ENCODE assay signal across 18 mouse cellular contexts in genomic region chr9:101546213-101546832, GRCm38 (mm10).
DNase-seq lines count a peak whose midpoint lies in the region; ATAC-seq lines count a peak whose summit lies in the region.
"Had no signal": no experiment of that assay in that cellular context is flagged by ENCODE, and none has a peak within 500 bp of the region (broad histone marks: within the 10 kb centered on the region; RNA-seq: fewer than 3 reads in every experiment).

No protein-coding gene starts in this region.

- ATAC-seq in midbrain, embryonic 11.5 days (ENCODE audit: low FRiP score): no peak
- no peak for ATAC-seq in limb, embryonic 11.5 days (ENCODE audit: insufficient number of reproducible peaks, low FRiP score, low TSS enrichment, low read depth)
- peak; percentile 32; the same call in 1 of the 2 replicates for ATAC-seq in neural tube, embryonic 13.5 days (ENCODE audit: low read depth)
- ATAC-seq: intestine, postnatal 0 days; liver, embryonic 12.5 days had no signal

- DNase-seq in midbrain, embryonic 11.5 days (ENCODE audit: low spot score, missing footprints): peak; percentile 60
- no peak for DNase-seq in midbrain, embryonic 10.5 days (ENCODE audit: low spot score)
- peak; percentile 45 for DNase-seq in embryo, embryonic 11 days
- DNase-seq in limb, embryonic 11.5 days (ENCODE audit: low spot score): peak; percentile 35
- no peak for DNase-seq in heart, postnatal 36 days
- DNase-seq in urinary bladder, adult 2 months (ENCODE audit: low spot score): no peak
- DNase-seq in right cerebral cortex, adult 2 months (ENCODE audit: low spot score in 2 of 2): no peak
- DNase-seq: adrenal gland, postnatal 10 days; kidney, postnatal 10 days; spleen, adult 18-20 months had no signal

- intact Hi-C loops in heart, postnatal 36 days (cut with DNase I): no loop called here

- no peaks in the 10 kb centered on the region for H3K4me1 ChIP-seq in midbrain, embryonic 11.5 days (ENCODE audit: control insufficient read depth, insufficient read depth, low read length)
- H3K4me1 ChIP-seq in midbrain, embryonic 10.5 days: no peaks in the 10 kb centered on the region
- no peaks in the 10 kb centered on the region for H3K4me1 ChIP-seq in limb, embryonic 11.5 days (ENCODE audit: control insufficient read depth, insufficient read depth, low read length)
- 0 out of 2 replicates have a peak, but pooled peaks cover 5% of the 10 kb centered on the region for H3K4me1 ChIP-seq in neural tube, embryonic 13.5 days (replicated peaks)
- H3K4me1 ChIP-seq: embryonic facial prominence, embryonic 13.5 days; heart, embryonic 12.5 days; liver, embryonic 12.5 days; lung, embryonic 15.5 days; stomach, embryonic 15.5 days had no signal

- H3K4me2 ChIP-seq in midbrain, embryonic 11.5 days: no peak overlapping the region
- H3K4me2 ChIP-seq in limb, embryonic 11.5 days (ENCODE audit: low read depth, severe bottlenecking): no peak overlapping the region
- no peak overlapping the region for H3K4me2 ChIP-seq in neural tube, embryonic 13.5 days
- H3K4me2 ChIP-seq: embryonic facial prominence, embryonic 13.5 days; heart, embryonic 12.5 days; liver, embryonic 12.5 days; lung, embryonic 15.5 days; stomach, embryonic 15.5 days had no signal

- H3K27me3 ChIP-seq in midbrain, embryonic 11.5 days (ENCODE audit: control insufficient read depth, insufficient read depth, low read length): no peaks in the 10 kb centered on the region
- H3K27me3 ChIP-seq in midbrain, embryonic 10.5 days (ENCODE audit: low read depth, poor library complexity, severe bottlenecking): no peaks in the 10 kb centered on the region
- no peaks in the 10 kb centered on the region for H3K27me3 ChIP-seq in limb, embryonic 11.5 days (ENCODE audit: control insufficient read depth, insufficient read depth, low read length)
- H3K27me3 ChIP-seq in neural tube, embryonic 13.5 days: peaks cover 26% of the 10 kb centered on the region
- H3K27me3 ChIP-seq: embryonic facial prominence, embryonic 13.5 days; heart, embryonic 12.5 days; liver, embryonic 12.5 days; lung, embryonic 15.5 days; stomach, embryonic 15.5 days had no signal

- H3K4me3 ChIP-seq in midbrain, embryonic 11.5 days (ENCODE audit: low read depth, low read length): no peak overlapping the region
- H3K4me3 ChIP-seq in midbrain, embryonic 10.5 days: no peak overlapping the region
- no peak overlapping the region for H3K4me3 ChIP-seq in limb, embryonic 11.5 days (ENCODE audit: low read depth, low read length)
- H3K4me3 ChIP-seq in neural tube, embryonic 13.5 days: no peak overlapping the region
- H3K4me3 ChIP-seq: embryonic facial prominence, embryonic 13.5 days; heart, embryonic 12.5 days; liver, embryonic 12.5 days; lung, embryonic 15.5 days; stomach, embryonic 15.5 days had no signal

- H3K27ac ChIP-seq in midbrain, embryonic 11.5 days (ENCODE audit: low read depth, low read length): no peak overlapping the region
- no peak overlapping the region for H3K27ac ChIP-seq in midbrain, embryonic 10.5 days (replicated peaks)
- no peak overlapping the region for H3K27ac ChIP-seq in limb, embryonic 11.5 days (replicated peaks; ENCODE audit: low read depth, low read length)
- H3K27ac ChIP-seq in neural tube, embryonic 13.5 days (replicated peaks): no peak overlapping the region
- H3K27ac ChIP-seq: embryonic facial prominence, embryonic 13.5 days; liver, embryonic 12.5 days; lung, embryonic 15.5 days; stomach, embryonic 15.5 days had no signal

- WGBS in midbrain, embryonic 11.5 days: 84% methylated on average over 10 of the region's 10 CpGs
- 83% methylated on average over 10 of the region's 10 CpGs for WGBS in midbrain, embryonic 10.5 days
- 5% methylated on average over 10 of the region's 10 CpGs for WGBS in limb, embryonic 11.5 days
- 10% methylated on average over 10 of the region's 10 CpGs for WGBS in neural tube, embryonic 13.5 days

- no peak overlapping the region for H3K9ac ChIP-seq in midbrain, embryonic 11.5 days (ENCODE audit: low read length)
- no peak overlapping the region for H3K9ac ChIP-seq in limb, embryonic 11.5 days (ENCODE audit: low read length)
- no peak overlapping the region for H3K9ac ChIP-seq in neural tube, embryonic 13.5 days
- H3K9ac ChIP-seq: embryonic facial prominence, embryonic 13.5 days; heart, embryonic 12.5 days; liver, embryonic 12.5 days; lung, embryonic 15.5 days; stomach, embryonic 15.5 days had no signal

- no peaks in the 10 kb centered on the region; the same call in 1 of the 2 replicates for H3K9me3 ChIP-seq in midbrain, embryonic 11.5 days (ENCODE audit: control insufficient read depth, low read length)
- no peaks in the 10 kb centered on the region; the same call in 1 of the 2 replicates for H3K9me3 ChIP-seq in midbrain, embryonic 10.5 days (replicated peaks)
- H3K9me3 ChIP-seq in limb, embryonic 11.5 days (ENCODE audit: control insufficient read depth, low read length): no peaks in the 10 kb centered on the region
- peaks cover 9% of the 10 kb centered on the region; the same call in 1 of the 2 replicates for H3K9me3 ChIP-seq in neural tube, embryonic 13.5 days
- H3K9me3 ChIP-seq: embryonic facial prominence, embryonic 13.5 days; heart, embryonic 12.5 days; liver, embryonic 12.5 days; lung, embryonic 15.5 days; stomach, embryonic 15.5 days had no signal

- no peaks in the 10 kb centered on the region for H3K36me3 ChIP-seq in midbrain, embryonic 11.5 days (ENCODE audit: control insufficient read depth, insufficient read depth, low read length)
- no peaks in the 10 kb centered on the region for H3K36me3 ChIP-seq in midbrain, embryonic 10.5 days
- no peaks in the 10 kb centered on the region for H3K36me3 ChIP-seq in limb, embryonic 11.5 days (ENCODE audit: control insufficient read depth, insufficient read depth, low read length)
- no peaks in the 10 kb centered on the region for H3K36me3 ChIP-seq in neural tube, embryonic 13.5 days
- H3K36me3 ChIP-seq: embryonic facial prominence, embryonic 13.5 days; G1E; heart, embryonic 12.5 days; liver, embryonic 12.5 days; lung, embryonic 15.5 days; stomach, embryonic 15.5 days had no signal

Comparison
In these comparisons a context has a peak if more than half of its experiments do, and no peak if none do; other contexts are left out.
1. DNase-seq: peak in midbrain, embryonic 11.5 days (single experiment), embryo, embryonic 11 days (single experiment) and limb, embryonic 11.5 days (single experiment); none in midbrain, embryonic 10.5 days (single experiment), heart, postnatal 36 days (0 of 2), urinary bladder, adult 2 months (single experiment) and right cerebral cortex, adult 2 months (0 of 2).